Mouse (Mus musculus): ENCODE results near the gene Anks4b.

Anks4b gene

DNA sequence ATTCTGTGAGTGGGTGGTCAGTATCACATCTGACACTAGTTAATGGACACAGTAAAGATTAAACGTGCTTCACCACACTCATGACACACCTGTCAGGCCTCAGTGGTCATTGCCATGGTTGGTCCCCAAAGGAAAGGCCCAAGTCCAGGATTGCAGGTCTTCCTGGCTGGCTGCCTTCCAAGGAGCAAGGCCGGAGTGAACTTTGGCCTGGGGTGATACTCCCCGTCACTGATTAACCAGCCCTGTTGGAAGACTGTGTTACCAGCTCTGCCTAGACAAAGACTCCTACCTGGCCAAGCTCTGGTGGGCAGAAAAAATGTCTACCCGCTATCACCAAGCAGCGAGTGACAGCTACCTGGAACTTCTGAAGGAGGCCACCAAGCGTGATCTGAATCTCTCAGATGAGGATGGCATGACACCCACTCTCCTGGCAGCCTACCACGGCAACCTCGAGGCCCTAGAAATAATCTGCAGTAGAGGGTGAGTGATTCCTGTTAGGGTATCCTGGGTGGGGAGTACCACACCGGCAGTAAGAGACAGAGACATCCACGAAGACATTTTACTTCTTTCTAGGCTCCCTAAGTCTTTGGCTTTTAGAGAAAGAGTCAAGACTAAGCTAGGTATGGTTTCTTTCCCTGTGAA lies at the start of gene Anks4b:
Anks4b (plus strand) TSS at position 256 of the 642 bp plus-strand sequence.
- no peak for DNase-seq (ENCODE audit: extremely low read depth, low read depth, low spot score)

- no peak for DNase-seq (ENCODE audit: extremely low read depth, low read depth, low spot score)
These were observed 48.8 kb upstream of the Anks4b start for GRCm38 (mm10) chr7:120124844-120125243.

DNA sequence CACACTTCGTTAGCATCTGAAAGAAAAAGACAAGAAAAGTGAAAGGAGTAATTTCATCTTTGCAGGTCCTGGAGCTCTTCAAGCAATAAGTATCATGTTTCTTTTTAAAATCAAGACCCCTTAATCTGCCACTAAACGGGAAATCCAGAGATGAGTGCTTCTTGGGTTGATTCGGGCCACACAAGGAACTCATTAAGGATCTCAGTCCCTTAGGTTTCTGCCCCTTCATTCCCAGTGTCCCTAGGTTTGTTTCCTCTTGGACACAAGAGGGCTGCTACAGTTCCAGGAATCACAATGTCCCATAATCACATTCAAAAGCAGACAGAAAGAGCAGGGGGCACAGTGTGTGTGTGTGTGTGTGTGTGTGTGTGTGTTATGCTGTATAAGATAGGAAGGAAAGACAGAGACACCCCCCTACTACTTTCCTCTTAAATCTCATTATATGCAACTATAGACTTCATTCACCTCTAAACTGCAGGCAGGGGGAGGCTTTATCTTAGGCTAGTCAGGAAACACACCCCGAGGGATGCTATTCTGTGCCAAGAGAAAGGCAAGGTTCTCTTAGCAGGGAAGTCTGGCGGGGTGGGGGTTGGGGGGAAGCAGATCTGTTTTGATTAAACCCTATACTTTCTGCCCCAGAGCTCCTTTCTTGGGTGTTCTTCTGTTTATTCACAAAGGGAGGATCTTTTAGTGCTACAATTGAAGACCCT lies 46.5 kb upstream of the Anks4b start:
- DNase-seq (ENCODE audit: extremely low read depth, low read depth, low spot score) = no peak

- DNase-seq (ENCODE audit: extremely low read depth, low read depth, low spot score) = no peak
These were observed 46.0 kb upstream of the Anks4b start for GRCm38 (mm10) chr7:120127686-120128059.

- no peak for DNase-seq (ENCODE audit: extremely low read depth, low read depth, low spot score)
These were observed 44.7 kb upstream of the Anks4b start for GRCm38 (mm10) chr7:120128951-120129350.

- DNase-seq (ENCODE audit: extremely low read depth, low read depth, low spot score) = no peak
These were observed 30.9 kb upstream of the Anks4b start for GRCm38 (mm10) chr7:120142743-120143142.

- no peak for DNase-seq (ENCODE audit: extremely low read depth, low read depth, low spot score)
These were observed 28.5 kb upstream of the Anks4b start, which contains the start of gene Zp2 for GRCm38 (mm10) chr7:120145191-120145590. TSS of gene Zp2 (minus strand) at chr7:120145291.

GRCm38 (mm10) chr7:120150257-120150656 lies 23.4 kb upstream of the Anks4b start:
- no peak for DNase-seq (ENCODE audit: extremely low read depth, low read depth, low spot score)

DNA sequence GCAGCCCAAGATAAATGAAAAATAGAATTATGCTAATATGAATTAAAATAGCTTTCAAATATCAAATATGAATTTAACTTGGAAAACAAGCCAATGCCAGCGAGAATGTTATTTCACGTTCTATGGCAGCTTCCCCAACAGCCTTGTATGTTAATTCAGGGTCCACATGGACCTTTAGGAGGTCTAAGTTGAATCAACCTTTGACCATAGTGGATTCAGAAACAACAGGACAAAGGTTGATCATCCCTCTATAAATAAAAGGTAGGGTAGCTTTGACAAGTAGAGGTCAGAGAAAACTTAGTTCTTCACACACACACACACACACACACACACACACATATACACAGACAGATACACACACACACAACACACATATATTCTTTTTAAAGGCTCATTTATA lies 22.8 kb upstream of the Anks4b start:
- DNase-seq (ENCODE audit: extremely low read depth, low read depth, low spot score) = no peak

DNA sequence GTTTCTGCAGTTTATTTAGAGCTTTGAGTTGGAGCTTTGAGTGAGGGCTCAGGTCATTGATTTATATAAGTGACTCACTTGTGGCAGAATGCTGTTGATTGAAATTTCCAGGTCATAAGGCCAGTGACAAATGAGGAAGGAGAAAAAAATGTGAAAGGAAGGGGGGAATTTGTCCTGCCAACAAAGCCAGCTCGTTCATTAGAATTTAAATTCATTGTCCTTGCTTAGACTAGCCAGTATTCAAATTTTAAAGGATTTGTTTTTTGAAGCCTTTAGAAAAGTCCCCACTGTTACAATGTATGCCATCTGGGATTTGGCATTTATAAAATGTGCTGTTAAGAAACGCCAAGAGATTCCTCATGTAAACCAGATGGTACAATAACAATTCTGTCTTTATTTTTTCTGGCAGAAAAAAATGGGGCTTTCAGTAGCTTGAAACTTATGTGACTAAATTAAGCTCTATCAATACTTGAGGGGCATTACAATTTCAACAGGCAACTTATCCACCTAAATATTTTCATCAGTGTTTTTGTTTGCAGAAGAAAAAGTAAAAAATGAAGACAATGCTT lies 16.7 kb upstream of the Anks4b start:
- no peak for DNase-seq (ENCODE audit: extremely low read depth, low read depth, low spot score)

DNA sequence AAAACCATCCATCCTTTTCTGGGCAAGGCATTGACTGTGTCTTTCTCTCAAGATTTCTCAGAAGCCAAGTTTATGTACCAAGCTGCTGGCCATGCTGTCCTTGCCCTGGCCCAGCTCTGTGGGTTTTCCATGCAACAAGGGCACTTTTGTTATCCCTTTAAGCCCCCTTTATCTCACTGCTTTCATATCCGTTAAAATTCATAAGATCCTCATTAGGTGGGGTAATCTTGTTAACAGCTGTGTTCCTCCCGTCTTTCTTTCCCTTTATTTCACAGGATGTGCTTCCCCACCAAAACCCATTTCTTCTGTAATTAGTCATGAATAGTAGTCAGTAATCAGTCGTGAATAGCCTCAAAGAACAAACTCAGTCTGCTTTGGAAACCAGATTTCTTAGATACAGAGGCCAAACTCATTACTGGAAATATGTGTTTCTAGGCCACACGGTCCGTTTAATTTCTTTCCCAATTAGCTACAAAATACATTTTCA lies 16.0 kb upstream of the Anks4b start:
- no peak for DNase-seq (ENCODE audit: extremely low read depth, low read depth, low spot score)

DNA sequence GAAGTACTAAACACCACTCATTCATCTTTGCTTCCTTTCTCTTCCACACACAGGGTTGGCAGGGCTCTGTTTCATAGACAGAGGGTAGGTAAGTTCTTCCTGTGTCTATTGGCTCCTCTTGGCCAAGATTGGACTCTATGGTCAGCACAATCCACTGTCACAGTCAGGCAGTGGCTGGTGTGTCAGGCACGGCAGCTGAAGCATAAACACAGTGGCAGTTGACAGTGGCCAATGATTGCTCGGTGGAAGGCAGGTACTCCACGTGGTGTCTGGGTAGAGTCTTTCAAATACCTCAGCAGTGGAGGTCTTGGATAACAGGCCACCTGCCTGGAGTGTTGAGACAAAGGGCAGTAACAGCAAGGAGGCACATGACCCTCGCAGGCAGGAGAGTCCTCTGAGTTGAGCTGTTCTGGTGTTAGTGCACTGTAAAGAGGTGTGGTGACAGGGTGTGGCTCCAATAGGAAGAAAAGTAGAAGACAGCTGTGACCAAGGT lies 15.5 kb upstream of the Anks4b start:
- DNase-seq (ENCODE audit: extremely low read depth, low read depth, low spot score) = no peak

GRCm38 (mm10) chr7:120163581-120164251 lies 9.9 kb upstream of the Anks4b start:
- DNase-seq (ENCODE audit: extremely low read depth, low read depth, low spot score) = no peak

GRCm38 (mm10) chr7:120172188-120172700 lies 1.4 kb upstream of the Anks4b start:
- DNase-seq (ENCODE audit: extremely low read depth, low read depth, low spot score) = no peak

DNA sequence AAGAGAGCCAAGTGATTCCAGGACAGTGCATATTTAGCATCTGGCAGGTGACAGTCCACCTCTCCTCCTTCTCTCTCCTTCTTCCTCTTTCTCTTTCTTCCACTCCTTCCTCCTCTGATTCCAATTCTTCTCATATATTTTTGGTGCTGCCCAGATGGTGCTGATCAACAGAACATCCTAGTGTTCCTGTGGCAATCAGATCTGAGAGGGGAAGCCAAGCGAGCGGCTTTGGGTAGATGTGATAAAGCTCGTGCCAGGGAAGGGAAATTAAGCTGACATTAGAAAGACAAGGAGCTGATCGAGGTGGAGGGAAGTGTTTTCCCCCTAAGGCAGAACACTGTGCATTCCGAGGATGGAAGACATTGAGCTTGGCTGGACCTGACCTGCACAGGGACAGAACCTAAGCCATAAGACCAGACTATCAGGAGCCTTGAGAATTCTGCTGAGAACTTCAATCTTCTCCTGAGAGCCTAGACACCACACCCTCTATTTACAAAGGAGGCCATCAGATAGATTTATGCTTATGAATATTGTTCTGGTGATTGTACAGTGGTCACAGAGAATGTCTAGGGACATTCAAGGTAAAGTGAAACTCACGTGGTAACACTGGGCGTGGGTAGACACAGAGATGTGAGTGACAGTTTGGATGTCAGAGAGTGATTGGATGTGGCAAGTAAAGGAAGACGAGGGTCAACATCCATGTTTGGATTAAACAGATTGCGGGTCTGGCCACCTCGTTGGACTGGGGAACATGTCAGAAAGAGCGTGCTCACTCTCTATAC lies 1.3 kb downstream of the Anks4b start:
- no peak for DNase-seq (ENCODE audit: extremely low read depth, low read depth, low spot score)

DNA sequence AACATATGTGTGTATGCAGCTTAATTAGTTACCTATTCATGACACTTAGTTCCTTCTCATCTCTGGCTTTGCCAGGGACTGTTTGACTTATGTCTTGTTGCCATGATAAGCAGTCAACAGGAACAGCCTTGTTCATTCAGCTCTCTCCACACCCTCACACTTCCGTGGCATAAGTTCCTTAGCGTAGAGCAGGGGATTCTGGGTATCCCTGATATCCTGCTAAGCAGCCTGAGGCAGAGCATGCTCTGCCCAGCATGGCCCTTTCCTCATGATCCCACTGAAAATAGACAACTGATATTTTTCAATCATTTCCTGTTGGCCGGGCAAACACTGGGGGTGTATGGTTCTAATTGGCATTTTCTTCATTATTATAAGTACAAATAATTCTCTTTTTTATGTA lies 4.0 kb downstream of the Anks4b start:
- DNase-seq (ENCODE audit: extremely low read depth, low read depth, low spot score) = no peak

DNA sequence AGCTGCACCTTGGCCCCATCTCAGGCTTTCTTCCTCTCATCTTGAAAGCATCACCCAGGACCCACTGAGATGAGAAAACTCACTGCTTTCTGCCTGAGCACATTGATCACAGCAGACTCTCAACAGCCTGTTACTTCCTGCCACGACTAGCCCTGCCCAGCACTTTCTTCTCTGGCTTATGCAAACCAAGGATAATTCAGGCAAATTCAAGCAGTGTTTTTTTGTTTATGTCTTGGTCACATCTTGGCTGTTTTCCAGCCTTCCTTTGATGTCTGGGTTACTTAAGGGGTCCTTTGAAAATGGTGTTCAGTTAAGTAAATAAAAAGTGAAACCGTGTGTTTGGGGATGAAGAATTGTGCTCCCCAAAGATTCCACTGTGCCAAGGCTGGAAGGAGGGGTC lies 5.3 kb downstream of the Anks4b start:
- DNase-seq (ENCODE audit: extremely low read depth, low read depth, low spot score) = no peak

GRCm38 (mm10) chr7:120180547-120180946 lies 6.9 kb downstream of the Anks4b start:
- peak; percentile 21 for DNase-seq (ENCODE audit: extremely low read depth, low read depth, low spot score)

DNA sequence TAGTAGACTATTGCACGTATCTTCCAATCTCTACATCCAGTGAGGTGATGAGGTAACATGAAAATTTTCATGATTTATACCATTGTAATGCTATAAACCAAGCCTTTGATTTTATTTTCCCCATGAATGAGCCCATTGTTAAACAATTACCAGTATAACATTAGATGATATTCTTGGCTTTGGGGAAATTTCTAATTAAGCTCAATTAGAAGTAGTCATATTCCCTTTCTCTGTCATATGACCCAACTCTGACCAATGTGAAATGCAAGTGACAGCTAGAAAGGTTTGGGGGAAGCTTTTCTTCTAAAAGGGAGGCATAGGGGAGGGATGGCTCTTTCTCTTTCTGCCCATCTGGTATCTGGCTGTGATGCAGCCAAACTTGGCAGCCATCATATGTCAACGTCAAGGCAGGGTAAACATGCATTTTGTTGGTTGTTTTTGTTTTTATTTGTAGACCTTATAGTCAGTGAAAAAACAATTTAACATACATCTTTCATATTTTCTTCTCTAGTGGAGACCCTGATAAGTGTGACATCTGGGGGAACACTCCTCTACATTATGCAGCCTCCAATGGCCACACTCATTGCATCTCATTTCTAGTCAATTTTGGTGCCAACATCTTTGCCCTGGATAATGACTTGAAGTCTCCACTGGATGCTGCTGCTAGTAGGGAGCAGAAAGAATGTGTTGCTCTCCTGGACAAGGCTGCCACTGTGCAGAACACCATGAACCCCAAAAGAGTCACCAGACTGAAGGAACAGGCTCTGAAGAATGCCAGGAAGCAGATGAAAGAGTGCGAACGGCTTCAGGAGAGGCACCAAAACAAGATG lies 8.0 kb downstream of the Anks4b start:
- DNase-seq (ENCODE audit: extremely low read depth, low read depth, low spot score) = no peak

DNA sequence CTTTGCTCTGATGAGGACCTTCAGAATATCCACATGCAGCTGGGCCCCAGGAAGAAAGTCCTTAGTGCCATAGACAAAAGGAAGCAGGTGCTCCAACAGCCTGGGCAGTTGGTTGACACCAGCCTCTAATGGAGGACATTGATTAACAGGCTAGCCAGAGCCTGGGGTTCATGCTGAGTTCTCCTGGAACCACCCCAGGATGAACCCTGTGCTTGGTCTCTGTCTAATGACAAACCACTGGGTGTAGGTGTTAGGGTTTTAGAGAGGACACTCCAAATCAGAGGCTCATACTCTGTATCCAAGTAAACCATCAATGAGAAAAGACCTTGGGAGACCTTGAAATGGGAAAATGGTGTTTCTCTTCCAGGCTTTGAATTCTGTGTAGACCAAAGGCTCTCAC lies 9.2 kb downstream of the Anks4b start:
- DNase-seq (ENCODE audit: extremely low read depth, low read depth, low spot score) = no peak

Data from fat pad, adult 2 months (tissue).